Mouse (Mus musculus) retina, postnatal 1 day (tissue): ENCODE results near the gene Rab11a.
A peak's percentile ranks its signal among the peaks of the same experiment; 100 is the strongest.

ENCODE experiments used
- DNase-seq: peaks from one replicate; pipeline ENCODE4 v3.0.0-alpha.2; 2012

Gene Rab11a

DNA sequence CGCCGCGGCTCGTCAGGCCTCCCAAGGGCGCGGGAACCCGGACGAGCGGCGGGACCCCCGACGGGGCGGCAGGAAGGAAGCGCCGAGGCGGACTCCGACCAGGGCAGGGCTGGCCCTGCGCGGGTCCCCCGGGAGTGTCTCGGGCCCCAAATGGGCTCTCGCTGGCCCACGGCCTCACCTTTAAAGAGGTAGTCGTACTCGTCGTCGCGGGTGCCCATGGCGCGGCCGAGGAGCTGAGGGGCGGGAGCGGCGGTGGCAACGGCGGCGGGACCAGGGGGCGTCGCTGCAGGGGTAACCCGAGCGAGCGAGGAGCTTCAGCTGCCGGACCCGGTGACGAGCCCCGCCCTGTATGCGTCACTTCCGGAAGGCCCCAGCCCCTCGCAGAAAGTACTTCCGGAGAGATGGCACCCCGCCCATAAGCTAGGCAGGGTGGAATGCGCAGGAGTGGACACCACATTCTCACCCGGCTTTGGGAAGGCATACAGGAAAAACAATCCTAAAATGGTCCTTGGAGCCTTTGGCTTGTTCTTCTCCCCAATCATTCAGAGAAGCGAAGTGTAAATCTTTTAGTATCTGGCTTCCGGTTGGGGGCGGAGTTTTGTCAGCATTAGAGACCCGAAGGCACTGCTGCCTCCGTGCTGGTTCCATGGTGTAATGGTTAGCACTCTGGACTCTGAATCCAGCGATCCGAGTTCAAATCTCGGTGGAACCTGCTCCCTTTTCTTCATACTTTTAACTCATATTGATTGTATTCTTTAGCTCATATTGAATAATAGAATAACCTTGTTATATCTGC is at the start of gene Rab11a:
Gene Rab11a, minus strand, starts transcription at position 353 of the 796 bp plus-strand sequence.
- peak; percentile 98 for DNase-seq

DNA sequence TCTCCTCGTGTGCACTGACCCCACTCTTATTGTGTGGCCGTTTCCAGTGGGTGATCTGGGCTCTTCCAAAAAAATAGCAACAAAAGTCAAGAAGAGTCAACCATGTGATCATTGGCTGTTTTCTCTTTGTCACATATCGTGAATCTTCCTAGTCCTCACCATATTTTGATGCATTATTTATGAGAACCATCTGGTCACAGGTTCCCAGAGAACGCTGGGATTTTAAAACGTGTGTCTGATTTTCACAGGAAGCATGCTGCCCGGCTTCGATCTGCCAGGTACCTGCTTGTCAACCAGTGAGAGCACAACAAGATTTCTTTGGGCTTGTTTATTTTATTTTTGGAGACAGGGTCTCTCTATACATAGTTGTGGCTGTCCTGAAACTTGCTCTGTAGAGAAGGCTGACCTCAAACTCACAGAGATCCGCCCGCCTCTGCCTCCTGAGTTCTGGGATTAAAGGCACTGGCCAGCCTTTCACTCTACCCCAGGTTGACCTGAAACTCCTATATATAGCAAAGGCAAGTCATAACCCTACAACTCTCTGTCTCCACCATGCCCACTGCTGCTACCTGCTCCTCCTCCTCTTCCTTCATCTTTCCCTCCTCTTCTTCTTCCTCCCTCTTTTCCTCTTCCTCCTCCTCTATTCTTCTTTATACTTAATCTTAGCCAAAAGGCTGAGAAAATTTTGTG is 48.8 kb upstream of the Rab11a start:
- DNase-seq = peak; percentile 4

DNA sequence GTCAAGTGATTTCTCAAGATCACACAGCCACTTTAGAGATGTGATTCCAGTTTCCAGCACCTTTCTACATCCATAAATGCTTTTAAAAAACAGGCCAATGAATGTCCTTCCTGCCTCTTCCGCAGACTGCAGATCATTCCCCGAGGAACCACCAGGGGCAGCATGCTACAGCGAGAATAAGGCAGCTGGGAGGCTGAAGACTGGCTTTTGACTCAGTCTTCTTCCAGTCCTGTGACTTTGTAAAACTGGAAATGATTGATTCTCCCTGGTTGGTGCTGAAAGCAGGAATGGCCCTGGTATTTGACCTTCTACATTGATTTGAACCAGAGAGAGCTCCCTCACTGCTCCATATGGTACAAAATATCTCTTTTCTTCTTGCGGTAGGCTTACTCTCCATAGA is 47.3 kb upstream of the Rab11a start:
- peak; percentile 67 for DNase-seq

DNA sequence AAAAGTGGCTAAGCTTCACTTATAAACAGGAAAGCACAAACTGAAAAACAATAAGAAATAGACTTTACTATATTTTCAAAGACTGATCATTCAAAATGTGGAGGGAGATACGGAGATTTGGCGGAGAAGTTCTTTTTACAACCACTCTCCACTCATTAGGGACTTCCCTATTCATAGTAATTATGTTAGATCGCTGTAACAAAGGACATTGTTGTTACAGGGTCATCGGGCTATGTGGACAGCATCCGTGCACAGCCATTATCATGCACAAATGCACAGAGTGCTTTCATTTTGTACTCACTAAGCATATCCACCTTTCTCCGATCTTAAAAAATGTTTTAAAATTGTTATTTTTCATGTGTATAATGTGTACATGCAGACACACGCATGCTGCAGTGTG is 46.0 kb upstream of the Rab11a start:
- DNase-seq = peak; percentile 86

GRCm38 (mm10) chr9:64779628-64780027 is 42.1 kb upstream of the Rab11a start:
- DNase-seq = peak; percentile 82

DNA sequence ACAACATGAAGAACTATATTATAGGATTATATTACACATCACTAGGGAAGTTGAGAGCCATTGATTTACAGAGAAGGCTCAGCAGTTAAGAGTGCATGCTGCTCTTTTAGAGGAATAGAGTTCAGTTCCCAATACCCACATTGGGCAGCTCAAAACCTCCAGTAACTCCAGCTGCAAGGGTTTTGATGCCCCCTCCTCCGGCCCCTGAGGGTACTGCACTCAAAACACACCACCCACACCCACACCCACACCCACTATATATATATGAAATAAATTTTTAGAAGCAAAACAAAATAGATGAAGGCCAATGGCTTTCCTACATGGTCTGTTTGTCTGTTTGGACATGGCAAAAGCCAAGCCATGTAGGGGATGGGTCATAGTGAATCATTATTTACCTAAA is 40.6 kb upstream of the Rab11a start:
- no peak for DNase-seq

DNA sequence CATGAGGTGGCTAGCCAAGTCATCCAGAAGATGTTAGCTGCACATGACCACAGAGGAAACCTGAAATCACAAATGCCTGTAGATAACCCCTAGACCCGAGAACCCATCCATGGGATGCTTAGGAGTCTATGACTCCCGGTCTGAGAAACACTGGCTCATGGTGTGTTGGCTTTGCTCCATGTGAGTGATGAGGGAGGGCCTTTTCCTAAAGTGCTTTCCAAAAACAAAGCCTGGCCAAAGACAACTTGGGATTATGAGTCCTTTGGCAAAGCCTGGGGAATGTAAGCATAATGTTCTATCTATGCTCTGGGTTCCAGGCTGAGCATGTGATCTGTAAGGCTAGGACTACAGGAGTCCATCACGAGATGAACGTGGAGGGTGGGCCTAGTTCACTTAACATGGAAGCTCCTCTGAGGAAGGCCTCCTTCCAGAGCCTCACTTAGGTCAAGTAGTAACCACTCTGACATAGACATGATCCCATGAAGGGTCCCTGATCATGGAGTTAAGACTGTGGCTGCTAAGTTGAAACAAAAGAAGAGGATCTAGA is 40.0 kb upstream of the Rab11a start:
- no peak for DNase-seq

DNA sequence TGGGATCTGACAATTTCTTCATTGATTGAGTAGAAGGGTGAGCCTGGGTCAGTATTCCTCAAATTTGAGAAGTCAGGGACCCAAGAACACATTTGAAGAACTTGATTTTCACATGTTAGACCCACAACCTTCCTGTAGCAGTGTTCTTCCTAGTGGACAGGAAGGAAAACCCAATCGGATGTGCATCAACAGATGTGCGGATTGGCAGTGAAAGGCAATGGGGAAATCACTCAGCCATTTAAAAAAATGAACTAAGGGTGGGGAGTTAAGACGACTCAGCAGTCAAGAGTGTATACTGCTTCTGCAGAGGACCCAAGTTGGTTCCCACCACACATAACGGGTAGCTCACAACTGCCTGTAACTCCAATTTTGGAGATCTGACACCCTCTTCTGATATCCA is 37.9 kb upstream of the Rab11a start:
- DNase-seq = no peak

DNA sequence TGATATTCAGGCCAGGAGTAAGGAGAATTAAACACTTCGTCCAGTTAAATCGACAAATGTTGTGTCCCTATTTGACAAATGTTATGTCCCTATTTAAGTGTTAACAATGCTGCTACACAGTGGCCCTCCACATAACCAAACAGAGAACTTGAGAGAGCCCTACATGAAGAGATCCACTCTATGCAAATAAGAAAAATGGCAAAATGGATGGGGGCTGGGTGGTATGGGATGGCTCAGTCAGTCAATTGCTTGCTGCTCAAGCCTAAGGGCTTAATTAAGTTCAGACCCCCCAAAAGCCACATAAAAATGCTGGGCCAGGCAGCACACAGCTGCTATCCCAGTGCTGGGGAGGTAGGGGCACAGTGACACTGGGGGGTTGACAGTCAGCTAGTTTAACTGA is 37.3 kb upstream of the Rab11a start:
- DNase-seq = no peak

DNA sequence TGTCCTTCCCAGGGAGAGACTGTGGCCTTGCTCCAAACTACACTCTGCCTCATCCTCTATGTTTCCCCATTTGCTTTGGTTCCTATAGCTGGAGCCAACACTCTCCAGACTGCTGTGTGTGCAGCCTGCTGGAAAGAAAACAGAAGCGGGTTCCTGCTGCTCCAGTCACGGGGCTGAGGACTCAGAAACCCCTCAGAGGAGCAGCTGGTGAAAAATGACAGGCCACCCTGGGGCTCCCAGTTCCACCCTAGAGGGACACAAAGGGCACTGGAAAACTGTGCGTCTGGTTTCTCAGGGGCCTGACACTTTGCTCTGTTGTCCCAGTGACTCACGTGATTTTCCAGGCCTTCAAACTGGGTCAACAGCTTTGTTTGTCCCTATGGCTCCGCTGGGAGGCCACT is 36.9 kb upstream of the Rab11a start:
- DNase-seq = peak; percentile 99

GRCm38 (mm10) chr9:64773936-64774335 is 36.4 kb upstream of the Rab11a start:
- no peak for DNase-seq

- DNase-seq = no peak
Observed at GRCm38 (mm10) chr9:64773254-64773653, 35.7 kb upstream of the Rab11a start.

GRCm38 (mm10) chr9:64771236-64771635 is 33.7 kb upstream of the Rab11a start:
- DNase-seq = peak; percentile 80

DNA sequence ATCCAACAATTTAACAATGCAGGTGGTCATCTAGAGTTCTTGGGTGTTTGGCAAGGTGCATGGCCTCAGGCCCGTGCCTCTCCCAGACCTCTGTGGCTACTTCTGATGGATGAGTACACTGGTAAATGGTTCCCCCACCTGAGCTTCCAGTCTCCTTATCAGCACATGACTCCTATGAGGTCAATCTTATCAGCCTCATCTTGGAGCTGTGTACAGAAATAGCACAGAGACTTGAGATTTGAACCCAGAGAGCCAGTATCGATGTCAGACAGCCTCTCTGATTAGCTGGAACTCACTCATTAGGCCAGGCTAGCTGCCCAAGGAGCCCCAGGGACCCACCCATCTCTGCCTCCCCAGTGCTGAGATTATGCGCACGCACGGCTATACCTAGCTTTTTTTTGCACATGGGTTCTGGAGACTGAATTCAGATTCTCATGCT is 32.9 kb upstream of the Rab11a start:
- peak; percentile 2 for DNase-seq

GRCm38 (mm10) chr9:64769911-64770310 is 32.4 kb upstream of the Rab11a start:
- no peak for DNase-seq

DNA sequence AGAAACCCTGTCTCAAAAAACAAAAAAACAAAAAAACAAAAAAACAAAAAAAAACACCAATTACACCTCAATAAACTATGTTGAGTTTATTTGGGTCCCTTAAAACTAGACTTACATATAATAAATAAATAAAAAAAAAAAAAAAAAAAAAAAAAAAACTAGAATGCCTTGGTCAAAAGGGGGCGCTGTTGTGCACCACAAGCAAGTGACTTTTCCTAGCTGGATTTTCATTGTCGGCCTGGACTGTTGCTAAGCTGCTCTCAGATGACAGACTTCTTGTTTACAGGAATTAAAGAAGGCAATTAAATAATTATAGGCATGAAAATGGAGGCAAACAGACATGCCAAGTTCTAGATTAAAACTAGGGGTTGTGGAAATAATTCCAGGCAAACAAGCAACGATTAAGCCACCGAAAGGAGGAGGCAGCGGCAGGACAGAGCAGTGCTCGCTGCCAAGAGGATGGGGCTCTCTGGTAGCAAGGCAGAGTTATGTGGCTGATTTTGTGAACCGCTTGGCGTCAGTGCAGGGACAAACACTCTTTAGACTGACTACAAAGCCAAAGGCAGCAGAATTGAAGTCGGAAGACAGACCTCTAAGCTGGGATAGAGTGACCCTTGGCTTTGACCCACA is 31.6 kb upstream of the Rab11a start:
- DNase-seq = peak; percentile 88

- no peak for DNase-seq
Observed at GRCm38 (mm10) chr9:64767796-64768195, 30.2 kb upstream of the Rab11a start.

DNA sequence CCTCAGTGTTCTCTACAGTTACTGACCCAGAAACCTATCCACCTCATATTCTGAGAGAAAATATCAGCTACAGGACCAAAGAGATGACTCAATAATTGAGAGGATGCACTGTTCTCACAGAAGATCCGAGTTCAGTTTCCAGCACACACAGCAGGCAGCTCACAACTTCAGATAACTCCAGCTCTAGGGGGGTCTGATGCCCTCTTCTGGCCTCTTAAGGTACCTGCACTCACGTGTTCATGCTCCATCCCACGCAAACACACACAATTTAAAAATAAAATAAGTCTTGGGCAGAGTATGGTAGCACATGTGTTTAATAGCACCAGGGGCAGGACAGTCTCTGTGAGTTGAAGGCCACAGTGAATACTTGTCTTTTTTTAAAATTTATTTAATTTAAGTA is 28.6 kb upstream of the Rab11a start:
- DNase-seq = no peak

DNA sequence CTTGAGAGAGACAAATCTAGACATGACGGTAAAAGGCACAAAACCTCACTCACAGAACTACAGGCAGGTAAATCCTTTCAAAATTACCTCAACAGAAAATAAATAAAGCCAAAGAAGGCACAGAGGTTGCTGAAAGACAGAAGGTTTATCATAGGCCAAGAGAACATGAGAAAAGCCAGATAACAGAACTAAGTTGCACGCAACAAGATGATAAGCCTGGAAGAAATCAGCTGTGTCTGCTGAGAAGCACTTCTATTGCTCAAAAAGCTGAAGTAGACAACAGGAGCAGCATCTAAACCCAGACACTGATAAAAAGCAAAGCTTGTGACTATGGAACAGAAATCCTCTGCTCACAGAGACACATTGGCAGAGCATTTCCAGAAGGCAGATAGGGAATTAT is 27.3 kb upstream of the Rab11a start:
- DNase-seq = no peak

GRCm38 (mm10) chr9:64758052-64758451 is 20.5 kb upstream of the Rab11a start:
- DNase-seq = no peak

DNA sequence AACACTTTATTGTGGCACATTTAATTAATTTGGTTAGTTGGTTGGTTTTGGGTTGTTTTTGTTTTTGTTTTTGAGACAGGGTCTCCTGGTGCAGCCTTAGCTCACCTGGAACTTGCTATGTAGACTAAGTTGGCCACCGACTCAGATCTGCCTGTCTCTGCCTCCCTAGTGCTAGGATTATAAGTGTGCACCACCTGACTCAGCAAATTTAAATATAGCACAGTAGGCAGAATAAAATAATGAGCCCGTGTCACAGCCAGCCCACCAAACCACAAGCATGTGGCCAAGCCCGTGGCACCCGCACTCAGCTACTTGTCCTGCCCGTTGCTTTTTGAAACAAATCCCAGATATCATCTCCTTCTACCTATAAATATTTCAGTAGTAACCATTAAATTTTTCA is 15.0 kb upstream of the Rab11a start:
- DNase-seq = no peak

GRCm38 (mm10) chr9:64749314-64749713 is 11.8 kb upstream of the Rab11a start:
- no peak for DNase-seq

DNA sequence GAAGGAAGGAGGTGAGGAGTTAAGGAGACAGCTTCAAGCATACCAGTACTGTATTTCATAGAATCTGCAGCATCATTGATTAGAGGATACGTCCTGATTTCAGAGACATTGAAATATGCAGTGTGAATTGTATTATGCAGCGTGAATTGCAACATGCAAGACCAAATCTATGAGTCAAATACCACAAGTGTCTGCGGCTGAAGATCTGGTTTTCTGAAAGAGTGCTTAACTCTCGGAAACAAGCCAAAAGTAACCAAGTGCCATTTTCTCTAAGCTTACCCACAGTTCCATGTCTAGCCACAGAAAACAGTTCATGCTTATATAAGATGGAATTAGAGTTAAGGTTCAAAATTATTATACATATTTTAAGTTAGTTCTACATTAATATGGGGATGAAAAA is 10.2 kb upstream of the Rab11a start:
- DNase-seq = no peak

GRCm38 (mm10) chr9:64742453-64742852 is 4.9 kb upstream of the Rab11a start:
- DNase-seq = no peak
